Mouse (Mus musculus) gastrocnemius, postnatal 14 days (tissue): ENCODE data around the gene Cdr2. TPM values are rescaled to one million over a fixed set of nuclear protein-coding genes. Genes with fewer than 3 reads are reported as not detected.
"Not testable (repeated sequence)": the region's sequence is repeated elsewhere in the genome, so short reads cannot be mapped to it uniquely, and the experiment has no call there.

Source experiments
- DNase-seq: peaks from one replicate; pipeline ENCODE4 v3.0.0; 2021; ENCODE audit warnings: mixed read lengths
- intact Hi-C: fragments of 180-260 bp; cut with DNase I; formaldehyde crosslinking; loops from one replicate; pipeline ENCODE4 v1.15.1; 2025; ENCODE audit warnings: low total_unique reads
- total RNA-seq, 2 experiments: library from RNA; stranded (reverse); gene quantifications; 2 replicates each; pipeline ENCODE4 v1.2.3; 2021

Gene Cdr2
- total RNA-seq, 2 experiments from 2014 or later: 4.1 to 6.2 TPM

- intact Hi-C loops: loop anchor here (10.0 kb wide), 1 partner anchor 55 kb away; the partner anchor contains the start of gene Mettl9
- DNase-seq: no peak
Observed at GRCm38 (mm10) chr7:120980041-120980440, 2.1 kb downstream of the Cdr2 start.

- peak; percentile 30 for DNase-seq
- intact Hi-C loops: no loop called here
Observed at GRCm38 (mm10) chr7:120977063-120977462, 5.0 kb downstream of the Cdr2 start.

- intact Hi-C loops: no loop called here
- DNase-seq: no peak
Observed at GRCm38 (mm10) chr7:120974001-120974400, 8.1 kb downstream of the Cdr2 start.

GRCm38 (mm10) chr7:120972471-120972870 is 9.6 kb downstream of the Cdr2 start:
- intact Hi-C loops, DNase-seq: not testable (repeated sequence)

GRCm38 (mm10) chr7:120970112-120970511 is 12.0 kb downstream of the Cdr2 start:
- DNase-seq: no peak
- intact Hi-C loops: no loop called here

- intact Hi-C loops: no loop called here
- DNase-seq: no peak
Observed at GRCm38 (mm10) chr7:120969221-120969620, 12.9 kb downstream of the Cdr2 start.

GRCm38 (mm10) chr7:120963126-120963525 is 19.0 kb downstream of the Cdr2 start:
- intact Hi-C loops: no loop called here
- DNase-seq: no peak

GRCm38 (mm10) chr7:120961893-120962292 is 20.2 kb downstream of the Cdr2 start:
- intact Hi-C loops: no loop called here
- DNase-seq: no peak

- no peak for DNase-seq
- intact Hi-C loops: no loop called here
Observed at GRCm38 (mm10) chr7:120960601-120961000, 21.5 kb downstream of the Cdr2 start.

- no peak for DNase-seq
- intact Hi-C loops: no loop called here
Observed at GRCm38 (mm10) chr7:120960116-120960515, 22.0 kb downstream of the Cdr2 start.

GRCm38 (mm10) chr7:120953591-120953990 is 28.5 kb downstream of the Cdr2 start:
- DNase-seq, intact Hi-C loops: not testable (repeated sequence)

- intact Hi-C loops: no loop called here
- DNase-seq: no peak
Observed at GRCm38 (mm10) chr7:120943936-120944509, 38.1 kb downstream of the Cdr2 start.

GRCm38 (mm10) chr7:120942506-120942905 is 39.6 kb downstream of the Cdr2 start:
- intact Hi-C loops: no loop called here
- no peak for DNase-seq

GRCm38 (mm10) chr7:120941214-120941613 is 40.9 kb downstream of the Cdr2 start:
- intact Hi-C loops: no loop called here
- DNase-seq: no peak

GRCm38 (mm10) chr7:120940343-120940742 is 41.8 kb downstream of the Cdr2 start:
- intact Hi-C loops: no loop called here
- DNase-seq: no peak

GRCm38 (mm10) chr7:120938206-120938605 is 43.9 kb downstream of the Cdr2 start:
- intact Hi-C loops: loop anchor here (5.0 kb wide), 1 partner anchor 124 kb away; no protein-coding TSS in a partner anchor
- no peak for DNase-seq

GRCm38 (mm10) chr7:120936522-120936921 is 45.6 kb downstream of the Cdr2 start:
- intact Hi-C loops: loop anchor here (5.0 kb wide), 1 partner anchor 126 kb away; no protein-coding TSS in a partner anchor
- no peak for DNase-seq

GRCm38 (mm10) chr7:120934716-120935115 is 47.4 kb downstream of the Cdr2 start:
- DNase-seq: peak; percentile 26
- intact Hi-C loops: loop anchor here (2.0 to 5.0 kb wide), 2 partner anchors 128 to 186 kb away; no protein-coding TSS in a partner anchor

GRCm38 (mm10) chr7:120933680-120934195 is 48.4 kb downstream of the Cdr2 start:
- intact Hi-C loops: loop anchor here (2.0 kb wide), 1 partner anchor 187 kb away; no protein-coding TSS in a partner anchor
- DNase-seq: no peak

- DNase-seq: no peak
- intact Hi-C loops: no loop called here
Observed at GRCm38 (mm10) chr7:120933110-120933509, 49.0 kb downstream of the Cdr2 start.

- DNase-seq: no peak
- intact Hi-C loops: loop anchor here (5.0 kb wide), 1 partner anchor 81 kb away; no protein-coding TSS in a partner anchor
Observed at GRCm38 (mm10) chr7:120918526-120918962, 63.6 kb downstream of the Cdr2 start.
